Mouse (Mus musculus): ENCODE measurements around the gene Pde10a.

GRCm38 (mm10) chr17:8633596-8633995 is 108.4 kb downstream of the Pde10a start:
- TF ChIP-seq CTCF (conservative IDR thresholded peaks at IDR 0.05; ENCODE audit: low read length), result no peak
- TF ChIP-seq POU5F1 (IDR thresholded peaks at IDR 0.05; ENCODE audit: borderline replicate concordance, low read length), result no peak
